Mouse (Mus musculus): ENCODE data around the gene Dgkz. TPM values are rescaled to one million over a fixed set of nuclear protein-coding genes. Genes with fewer than 3 reads are reported as not detected.

Gene Dgkz
- 24.0 and 36.8 TPM in 2 replicates for polyA plus RNA-seq (2015; fragmentation: Nextera tagmentation; extraction: Ambion mirVana)

DNA sequence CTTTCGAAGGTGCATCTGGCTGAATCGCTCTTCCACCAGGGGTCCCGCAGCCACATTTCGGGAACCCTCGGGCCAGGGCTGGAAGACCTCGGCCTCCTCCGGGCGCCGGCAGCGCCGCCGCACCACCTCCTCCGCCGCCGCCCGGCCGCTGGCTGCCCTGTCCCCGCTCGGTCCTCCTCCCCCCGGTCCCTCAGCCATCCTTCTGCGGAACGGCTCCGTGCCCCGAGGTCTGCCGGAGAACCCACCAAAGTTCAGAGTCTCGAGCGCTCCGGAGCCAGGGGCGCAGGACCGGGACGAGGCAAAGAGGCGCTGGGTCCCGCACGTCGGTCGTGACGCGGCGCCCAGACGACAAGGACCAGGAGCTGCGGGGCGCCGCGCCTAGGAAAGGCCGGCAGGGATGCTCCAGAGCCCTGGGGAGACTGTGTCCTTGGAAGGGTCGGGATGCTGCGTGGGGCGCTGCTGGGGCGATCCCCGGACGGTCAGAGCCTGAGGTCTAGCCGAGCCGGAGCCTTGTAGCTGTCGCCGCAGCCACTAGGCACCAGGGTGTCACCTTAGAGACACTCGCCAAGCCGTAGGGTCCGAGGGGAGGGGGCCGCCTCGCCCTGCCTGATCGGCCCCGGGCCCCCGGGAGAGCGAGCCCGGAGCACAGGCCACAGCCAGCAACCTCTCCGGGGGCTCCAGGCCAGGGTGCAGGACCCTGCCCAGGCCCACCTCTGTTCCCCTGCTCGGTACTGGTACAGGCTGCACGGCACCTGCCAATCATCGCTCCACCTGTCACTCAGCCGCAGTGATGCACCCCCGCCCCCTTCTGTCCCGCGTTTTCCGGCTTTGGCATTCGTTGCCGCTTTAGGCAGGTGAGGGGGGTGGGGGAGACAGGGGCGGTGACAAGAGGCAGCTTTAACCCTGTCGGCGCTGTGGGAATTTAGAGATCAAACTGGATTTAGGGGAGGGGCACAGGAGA, at the start of gene Dgkz:
Gene Dgkz, minus strand, starts transcription at position 284 of the 961 bp plus-strand sequence.

DNA sequence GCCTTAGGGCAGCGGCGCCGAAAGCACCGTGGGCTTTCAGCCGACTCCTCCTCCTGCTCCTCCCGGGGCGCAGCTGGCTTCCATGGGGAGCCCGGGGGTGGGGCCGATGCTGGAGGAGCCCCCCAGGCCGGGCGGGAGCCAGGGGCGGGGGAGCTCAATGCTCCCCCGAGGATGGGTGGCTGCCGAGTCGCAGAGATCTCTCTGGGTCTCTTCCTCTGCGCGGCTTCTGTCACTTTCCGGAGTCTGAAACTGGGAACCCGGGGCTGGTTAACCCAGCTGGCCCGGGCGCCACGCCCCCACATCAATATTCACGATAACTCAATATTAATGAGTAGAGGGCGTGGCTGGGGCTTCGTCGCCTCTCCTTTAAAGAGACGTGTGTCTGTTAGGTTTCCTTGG, 48.6 kb upstream of the Dgkz start, which contains the start of gene Creb3l1:
Gene Creb3l1, minus strand, starts transcription at position 229 of the 399 bp plus-strand sequence.

DNA sequence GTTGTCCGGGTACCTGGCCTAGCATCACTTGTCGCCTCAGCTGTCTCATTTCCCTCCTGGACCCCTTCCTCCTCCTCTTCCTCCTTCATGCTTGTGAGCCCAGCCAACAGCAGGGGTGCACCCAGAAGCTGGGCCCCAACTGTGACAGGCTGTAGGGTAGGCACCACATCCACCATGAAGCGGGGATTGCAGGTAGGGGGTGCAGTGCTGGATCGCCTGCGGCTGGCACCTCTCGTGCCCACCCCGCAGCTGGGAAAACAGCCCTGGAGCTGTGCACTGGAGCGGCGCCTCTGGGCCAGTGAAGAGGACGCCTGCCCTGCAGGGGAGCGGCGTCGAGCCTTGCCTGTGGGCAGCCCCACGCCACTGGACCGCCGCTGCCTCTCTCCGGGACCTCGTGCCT, 30.2 kb downstream of the Dgkz start, which contains the start of gene Gm9821:
Gene Gm9821, plus strand, starts transcription at position 221 of the 400 bp plus-strand sequence.

DNA sequence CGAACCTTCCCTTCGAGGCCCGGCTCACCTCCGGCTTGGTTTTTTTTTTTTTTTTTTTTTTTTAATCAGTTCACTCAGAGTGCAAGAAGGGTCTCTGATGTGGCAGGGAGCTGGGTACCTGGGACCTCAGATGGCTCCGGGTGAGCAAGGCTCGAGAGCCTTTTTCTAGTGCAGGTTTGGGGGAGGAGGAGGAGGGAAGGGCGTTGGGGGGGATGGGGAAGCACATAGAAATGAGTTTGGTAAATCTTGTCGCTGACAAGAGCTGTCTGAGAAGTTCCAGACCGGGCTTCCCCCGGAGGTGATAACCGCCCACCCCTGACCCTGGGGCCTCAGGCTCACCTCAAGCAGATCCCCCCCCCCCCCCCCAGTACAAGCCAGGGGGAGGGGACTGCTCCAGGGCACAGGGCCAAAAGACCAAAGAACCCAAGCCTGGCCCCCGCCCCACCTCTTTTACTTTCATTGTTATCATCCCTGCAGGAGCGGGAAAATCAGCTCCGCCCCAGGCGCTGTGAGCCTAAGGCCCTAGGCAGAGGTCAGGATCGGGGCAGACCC, 43.4 kb downstream of the Dgkz start, which contains the start of gene Mdk:
Gene Mdk, minus strand, starts transcription at position 138 of the 552 bp plus-strand sequence.

DNA sequence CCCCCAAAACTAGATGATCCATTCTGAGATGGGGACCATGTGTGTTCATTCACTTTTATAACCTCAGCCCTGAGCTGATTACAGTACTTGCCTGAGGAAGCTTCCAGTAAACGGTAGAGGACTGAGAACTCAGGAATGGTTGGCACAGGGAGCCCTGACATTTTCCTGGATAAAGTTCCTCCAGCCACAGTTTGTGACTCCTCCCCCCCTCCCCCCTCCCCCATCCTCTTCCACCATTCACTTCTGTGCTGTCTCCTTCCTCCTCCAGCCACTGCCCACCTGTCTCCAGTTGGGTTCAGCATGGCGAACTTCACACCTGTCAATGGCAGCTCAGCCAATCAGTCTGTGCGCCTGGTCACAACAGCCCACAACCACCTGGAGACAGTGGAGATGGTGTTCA, 48.7 kb downstream of the Dgkz start, which contains the start of gene Chrm4:
Gene Chrm4, plus strand, starts transcription at position 301 of the 400 bp plus-strand sequence.

Other genes starting within 250 kb of the Dgkz start
- gene Ambra1, start 245.7 kb downstream of the Dgkz start, polyA plus RNA-seq (2015; fragmentation: Nextera tagmentation; extraction: Ambion mirVana): 5.9 and 6.6 TPM in 2 replicates
- gene Chrm4, start 48.6 kb downstream of the Dgkz start, polyA plus RNA-seq (2015; fragmentation: Nextera tagmentation; extraction: Ambion mirVana): 0.32 and 0.38 TPM in 2 replicates
- 74.6 and 106 TPM in 2 replicates for gene Mdk, start 43.6 kb downstream of the Dgkz start, polyA plus RNA-seq (2015; fragmentation: Nextera tagmentation; extraction: Ambion mirVana)
- gene Gm9821, start 30.2 kb downstream of the Dgkz start, polyA plus RNA-seq (2015; fragmentation: Nextera tagmentation; extraction: Ambion mirVana): 1.1 TPM in 2 replicates
- gene Creb3l1, start 48.6 kb upstream of the Dgkz start, polyA plus RNA-seq (2015; fragmentation: Nextera tagmentation; extraction: Ambion mirVana): 3.4 and 4.3 TPM in 2 replicates
- gene Phf21a, start 117.3 kb upstream of the Dgkz start, polyA plus RNA-seq (2015; fragmentation: Nextera tagmentation; extraction: Ambion mirVana): 6.1 and 9.4 TPM in 2 replicates